Mouse (Mus musculus) stomach, postnatal 0 days (tissue): ENCODE measurements around the gene Apol7e. TPM values are rescaled to one million over a fixed set of nuclear protein-coding genes. Genes with fewer than 3 reads are reported as not detected.
"Not testable (repeated sequence)": the region's sequence is repeated elsewhere in the genome, so short reads cannot be mapped to it uniquely, and the experiment has no call there.

ENCODE experiments used
- ATAC-seq: fragments of 200-750 bp; cut with Nextera tagmentation; 2 replicates; pipeline ENCODE4 v1.8.0; 2017; ENCODE audit not compliant: low FRiP score, low TSS enrichment
- DNase-seq: peaks from one replicate; pipeline ENCODE4 v3.0.0-alpha.2; 2016; ENCODE audit warnings: low spot score
- H3K27ac ChIP-seq: fragments of 300-500 bp; sonication (generic); replicated peaks from 2 replicates; pipeline ENCODE4 v1.5.1; 2014; ENCODE audit warnings: mild to moderate bottlenecking, control low read depth
- H3K27me3 ChIP-seq: fragments of 300-500 bp; sonication (generic); 2 replicates; pipeline ENCODE4 v1.6.1; 2014; ENCODE audit warnings: low read length; ENCODE audit not compliant: control insufficient read depth, insufficient read depth
- H3K36me3 ChIP-seq: fragments of 300-500 bp; sonication (generic); 2 replicates; pipeline ENCODE4 v1.6.1; 2014; ENCODE audit warnings: low read length, mixed read lengths; ENCODE audit not compliant: control insufficient read depth, insufficient read depth
- H3K4me1 ChIP-seq: fragments of 300-500 bp; sonication (generic); replicated peaks from 2 replicates; pipeline ENCODE4 v1.6.1; 2014; ENCODE audit warnings: antibody characterized with exemption; ENCODE audit not compliant: control insufficient read depth, insufficient read depth
- H3K4me2 ChIP-seq: fragments of 300-500 bp; sonication (generic); replicated peaks from 2 replicates; pipeline ENCODE4 v1.6.1; 2014; ENCODE audit warnings: low read depth, mild to moderate bottlenecking, control low read depth, moderate library complexity
- H3K4me3 ChIP-seq: fragments of 300-500 bp; sonication (generic); 2 replicates; pipeline ENCODE4 v1.5.1; 2014; ENCODE audit warnings: low read depth, low read length, control low read depth
- H3K9ac ChIP-seq: fragments of 300-500 bp; sonication (generic); 2 replicates; pipeline ENCODE4 v1.6.1; 2014; ENCODE audit warnings: mild to moderate bottlenecking, low read length, control low read depth, mixed read lengths
- H3K9me3 ChIP-seq: fragments of 300-500 bp; sonication (generic); 2 replicates; pipeline ENCODE4 v1.6.1; 2016; ENCODE audit warnings: low read length; ENCODE audit not compliant: control insufficient read depth
- CTCF ChIP-seq: IDR thresholded peaks from 2 replicates; pipeline ENCODE4 v1.5.1; 2016; ENCODE audit warnings: antibody characterized with exemption, low read depth, mild to moderate bottlenecking, moderate library complexity
- WGBS: fragments of 180-500 bp; shearing (Covaris S2); extraction: QIAGEN DNeasy Blood & Tissue Kit; methylation state at CpG from one replicate; pipeline ENCODE4 v1.1.7; 2014; 5-methylcytosine and 5-hydroxymethylcytosine counted together
- polyA plus RNA-seq: library from polyadenylated mRNA; unstranded; fragments of >200 nt; fragmentation: Nextera tagmentation; extraction: Ambion mirVana; gene quantifications from 2 replicates; pipeline ENCODE4 v1.2.1, GENCODE M21; 2015

The Apol7e gene
- polyA plus RNA-seq, result 0.10 TPM in 1 of 2 replicates, not detected in the other

DNA sequence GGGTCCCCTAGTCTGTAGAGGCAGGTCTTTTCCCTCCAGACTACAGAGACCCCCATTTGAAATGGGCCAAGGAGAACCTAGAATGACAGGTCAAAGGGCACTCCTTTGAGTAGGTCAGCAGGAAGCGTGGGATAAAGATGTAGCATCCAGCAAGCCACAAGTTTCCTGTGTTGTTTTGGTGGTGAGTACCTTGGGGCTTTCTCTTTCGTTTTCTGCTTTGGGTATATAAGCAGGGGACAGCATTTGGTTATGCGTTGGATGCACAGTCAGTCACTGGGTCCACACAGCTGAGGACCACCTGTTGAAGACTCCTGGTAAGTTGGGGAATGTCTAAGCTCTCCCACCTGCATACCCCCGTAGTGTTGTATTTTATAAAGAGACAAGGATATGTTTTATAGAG, at the start of gene Apol7e:
Gene Apol7e (plus strand): TSS at position 202 of the 400 bp plus-strand sequence.
- not testable (repeated sequence) for H3K4me1 ChIP-seq, H3K27ac ChIP-seq, H3K9ac ChIP-seq, H3K9me3 ChIP-seq, DNase-seq, ATAC-seq, H3K36me3 ChIP-seq, H3K4me3 ChIP-seq, H3K4me2 ChIP-seq, H3K27me3 ChIP-seq
- 85% methylated on average over 4 of the region's 4 CpGs for WGBS

DNA sequence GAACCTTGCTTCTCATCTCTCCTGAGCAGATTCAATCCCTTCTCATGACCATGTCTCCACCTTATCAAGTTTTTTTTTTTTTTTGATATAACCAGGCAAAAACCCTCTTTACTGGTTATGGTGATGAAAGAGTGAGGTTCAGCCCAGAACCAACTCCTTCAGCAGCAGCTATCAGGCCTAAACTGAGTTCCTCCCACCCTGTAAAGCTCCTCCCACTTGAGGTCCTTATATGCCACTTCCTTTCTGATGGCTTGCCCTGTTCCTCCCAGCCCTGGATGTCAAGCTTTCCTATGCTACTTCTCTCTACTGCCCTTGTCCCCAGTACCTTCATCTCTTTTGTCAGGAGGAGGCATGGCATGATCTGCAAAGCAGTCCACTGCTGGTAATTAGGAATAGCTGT, 47.5 kb upstream of the Apol7e start:
- H3K36me3 ChIP-seq, result not testable (repeated sequence)

GRCm38 (mm10) chr15:77659773-77660172, 38.9 kb upstream of the Apol7e start:
- not testable (repeated sequence) for ATAC-seq, H3K4me2 ChIP-seq, DNase-seq, H3K27ac ChIP-seq, H3K4me1 ChIP-seq, H3K27me3 ChIP-seq, H3K4me3 ChIP-seq, H3K9me3 ChIP-seq, H3K9ac ChIP-seq, H3K36me3 ChIP-seq
- WGBS, result 89% methylated on average over 1 of the region's 1 CpGs

More for the DNA sequence above, 47.5 kb upstream of the Apol7e start:
- not testable (repeated sequence) for H3K9ac ChIP-seq, H3K4me1 ChIP-seq, H3K4me3 ChIP-seq, H3K9me3 ChIP-seq, DNase-seq, H3K27me3 ChIP-seq, H3K27ac ChIP-seq, ATAC-seq, H3K4me2 ChIP-seq

DNA sequence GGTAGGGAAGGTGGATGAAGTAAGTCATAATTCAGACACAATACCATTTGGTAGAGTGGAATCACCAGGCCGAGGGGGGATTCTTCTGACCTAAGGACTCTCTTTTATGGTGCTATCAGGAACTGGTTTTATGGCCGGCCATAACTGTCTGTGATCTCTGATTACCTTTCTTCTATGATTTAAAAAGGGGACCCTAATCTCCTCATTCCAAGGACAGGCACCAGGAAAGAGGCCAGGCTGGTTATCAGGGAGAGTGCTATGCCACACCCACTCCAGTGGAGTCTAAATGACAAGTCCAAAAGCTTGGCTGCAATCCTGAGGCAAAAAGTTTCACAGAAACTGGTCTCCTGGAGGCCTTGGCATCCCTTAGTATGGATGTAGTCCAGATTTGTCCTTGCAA, 36.8 kb upstream of the Apol7e start:
- H3K9me3 ChIP-seq, H3K9ac ChIP-seq, H3K4me1 ChIP-seq, H3K36me3 ChIP-seq, ATAC-seq, H3K27me3 ChIP-seq, DNase-seq, H3K4me3 ChIP-seq, H3K27ac ChIP-seq, H3K4me2 ChIP-seq: not testable (repeated sequence)
- WGBS, result 67% methylated on average over 2 of the region's 2 CpGs

DNA sequence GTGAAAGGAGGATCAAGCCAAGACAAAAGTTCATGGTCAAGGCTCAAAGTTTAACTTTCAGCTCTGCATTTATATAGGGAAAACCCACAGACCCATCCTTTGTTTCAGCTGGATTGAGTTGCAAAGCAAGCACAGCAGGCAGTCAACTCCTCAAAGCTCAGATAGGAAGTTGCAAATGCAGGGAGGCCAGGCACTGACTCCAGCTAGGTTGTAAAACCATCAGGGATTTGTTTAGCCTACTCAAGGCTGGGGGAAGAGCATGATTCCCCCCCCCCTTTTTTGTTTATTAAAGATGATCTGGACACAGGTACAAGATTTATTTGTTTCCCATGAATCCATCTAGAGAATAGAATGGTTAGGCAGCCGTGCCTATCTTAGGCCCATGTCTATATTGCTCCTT, 24.6 kb upstream of the Apol7e start:
- DNase-seq, H3K4me1 ChIP-seq, ATAC-seq, H3K9me3 ChIP-seq, H3K9ac ChIP-seq, H3K27me3 ChIP-seq, H3K27ac ChIP-seq, H3K36me3 ChIP-seq, H3K4me2 ChIP-seq, H3K4me3 ChIP-seq: not testable (repeated sequence)
- WGBS, result 63% methylated on average over 1 of the region's 1 CpGs

- not testable (repeated sequence) for H3K36me3 ChIP-seq, H3K4me1 ChIP-seq, H3K27ac ChIP-seq, H3K9me3 ChIP-seq, ATAC-seq, H3K4me3 ChIP-seq, H3K27me3 ChIP-seq, H3K4me2 ChIP-seq, H3K9ac ChIP-seq
- peak; percentile 34 for DNase-seq
- peak; percentile 71 for TF ChIP-seq CTCF
- WGBS, result 11% methylated on average over 8 of the region's 11 CpGs
Observed at GRCm38 (mm10) chr15:77683944-77684343, 14.7 kb upstream of the Apol7e start.

DNA sequence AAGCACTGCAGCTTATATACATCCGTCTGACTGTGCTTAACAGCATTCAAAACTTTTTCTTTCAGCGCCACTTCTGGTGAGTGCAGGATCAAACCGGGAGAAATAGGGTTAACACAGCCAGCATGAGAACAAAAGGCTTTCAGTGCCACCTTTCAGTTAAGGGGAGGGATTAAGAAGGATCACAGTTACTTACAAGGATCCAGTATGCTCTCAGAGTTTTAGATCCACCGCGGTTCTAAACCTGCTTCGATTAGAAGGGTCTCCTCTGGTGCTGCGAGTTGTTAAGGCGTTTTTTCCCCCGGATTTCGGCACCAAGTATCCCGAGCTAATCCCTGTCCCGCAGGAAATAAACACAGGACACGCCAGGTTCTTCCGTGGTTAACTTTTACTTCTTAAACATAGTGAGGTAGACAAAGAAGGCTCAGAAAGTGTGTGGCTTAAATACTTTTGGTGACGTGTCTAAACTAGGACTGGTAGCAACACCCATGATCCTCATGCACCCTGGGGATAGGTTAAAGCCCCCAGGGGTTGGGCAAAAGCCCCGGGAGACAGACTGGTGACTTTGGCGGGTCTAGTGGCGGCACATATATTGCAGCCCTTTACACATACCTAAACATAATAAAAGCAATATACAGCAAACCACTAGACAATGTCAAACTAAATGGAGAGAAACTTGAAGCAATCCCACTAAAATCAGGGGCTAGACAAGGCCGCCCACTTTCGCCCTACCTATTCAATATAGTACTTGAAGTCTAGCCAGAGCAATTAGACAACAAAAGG, 6.9 kb upstream of the Apol7e start:
- not testable (repeated sequence) for ATAC-seq, H3K4me1 ChIP-seq, H3K36me3 ChIP-seq, H3K27me3 ChIP-seq, H3K27ac ChIP-seq, H3K9me3 ChIP-seq
- WGBS, result 9% methylated on average over 19 of the region's 20 CpGs
- peak; percentile 20 for DNase-seq
- H3K9ac ChIP-seq, result 0 out of 2 replicates have a peak overlapping the region, but pooled peaks have one; percentile 1
- peak overlapping the region; percentile 36 for H3K4me2 ChIP-seq
- H3K4me3 ChIP-seq, result peak overlapping the region; percentile 10; the same call in 1 of the 2 replicates
